Comparison of ENCODE assay signal across 8 mouse cellular contexts in the genomic region with DNA sequence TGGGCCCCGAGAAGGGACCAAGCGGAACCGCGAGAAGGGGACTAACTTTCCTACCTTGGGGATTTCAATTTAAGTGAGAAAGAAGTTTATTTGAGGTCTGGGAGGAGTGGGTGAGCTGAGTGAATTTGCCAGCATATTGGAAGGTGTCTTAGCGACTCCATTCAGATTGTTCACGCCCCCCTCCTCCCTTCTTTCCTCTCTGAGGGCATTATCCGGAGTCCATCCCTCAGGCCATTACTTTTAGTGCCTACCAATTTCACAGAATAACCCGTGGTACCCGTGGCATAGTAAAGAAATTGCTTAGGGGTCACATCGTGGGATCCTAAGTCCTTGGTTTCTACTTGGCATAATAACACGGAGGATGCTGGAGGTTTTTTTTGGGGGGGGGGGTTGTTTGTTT. TPM values are rescaled to one million over a fixed set of nuclear protein-coding genes. Genes with fewer than 3 reads are reported as not detected.
DNase-seq lines count a peak whose midpoint lies in the region; ATAC-seq and TF ChIP-seq lines count a peak whose summit lies in the region.

No protein-coding gene starts in this region.

- no peaks in the 10 kb centered on the region for H3K9me3 ChIP-seq in heart, embryonic 13.5 days
- H3K9me3 ChIP-seq in ES-Bruce4 (replicated peaks; ENCODE audit: control insufficient read depth, insufficient read depth, low read length, poor library complexity, severe bottlenecking): no peaks in the 10 kb centered on the region
- H3K9me3 ChIP-seq in forebrain, embryonic 15.5 days: no peaks in the 10 kb centered on the region
- no peaks in the 10 kb centered on the region; the same call in 1 of the 2 replicates for H3K9me3 ChIP-seq in liver, embryonic 16.5 days (replicated peaks; ENCODE audit: control insufficient read depth, low read length)

- no peak for TF ChIP-seq POLR2A in ES-Bruce4 (IDR thresholded peaks at IDR 0.05; ENCODE audit: insufficient read depth, low read length)

- DNase-seq in heart, postnatal 25 days (ENCODE audit: low spot score): no peak
- DNase-seq in gastrocnemius, postnatal 10 days: no peak
- DNase-seq in frontal cortex, postnatal 10 days (ENCODE audit: low spot score in 2 of 2): no peak
- DNase-seq in right cerebral cortex, postnatal 36 days (ENCODE audit: low spot score in 2 of 2): no peak

- peak overlapping the region; percentile 94 for H3K27ac ChIP-seq in heart, embryonic 13.5 days (replicated peaks)
- H3K27ac ChIP-seq in ES-Bruce4 (ENCODE audit: insufficient read depth, low read length): no peak overlapping the region
- peak overlapping the region; percentile 92 for H3K27ac ChIP-seq in forebrain, embryonic 15.5 days (replicated peaks)
- H3K27ac ChIP-seq in liver, embryonic 16.5 days (ENCODE audit: low read length): peak overlapping the region; percentile 87

- no peak for TF ChIP-seq EP300 in ES-Bruce4 (IDR thresholded peaks at IDR 0.05; ENCODE audit: insufficient read depth, low read depth, low read length)

- H3K4me1 ChIP-seq in heart, embryonic 13.5 days: peaks cover 36% of the 10 kb centered on the region
- H3K4me1 ChIP-seq in ES-Bruce4 (ENCODE audit: control insufficient read depth, insufficient read depth, low read length): no peaks in the 10 kb centered on the region
- peaks cover 34% of the 10 kb centered on the region for H3K4me1 ChIP-seq in forebrain, embryonic 15.5 days
- H3K4me1 ChIP-seq in liver, embryonic 16.5 days (ENCODE audit: control insufficient read depth, low read depth, low read length): peaks cover 15% of the 10 kb centered on the region

- no peak for ATAC-seq in heart, embryonic 13.5 days (ENCODE audit: extremely low read depth, insufficient number of reproducible peaks, low FRiP score, low TSS enrichment)
- ATAC-seq in forebrain, embryonic 15.5 days (replicated peaks): peak; percentile 4; the same call in 1 of the 2 replicates
- ATAC-seq in liver, embryonic 16.5 days (ENCODE audit: low read depth): no peak

- H3K27me3 ChIP-seq in heart, embryonic 13.5 days (replicated peaks): peaks cover 42% of the 10 kb centered on the region
- H3K27me3 ChIP-seq in ES-Bruce4 (ENCODE audit: control insufficient read depth, insufficient read depth, low read length, poor library complexity, severe bottlenecking): no peaks in the 10 kb centered on the region
- no peaks in the 10 kb centered on the region for H3K27me3 ChIP-seq in forebrain, embryonic 15.5 days
- H3K27me3 ChIP-seq in liver, embryonic 16.5 days (ENCODE audit: control insufficient read depth, insufficient read depth, low read depth, low read length): no peaks in the 10 kb centered on the region

- H3K4me3 ChIP-seq in heart, embryonic 13.5 days: peak overlapping the region; percentile 97
- peak overlapping the region; percentile 71 for H3K4me3 ChIP-seq in ES-Bruce4 (ENCODE audit: low read depth, low read length)
- peak overlapping the region; percentile 83 for H3K4me3 ChIP-seq in forebrain, embryonic 15.5 days
- peak overlapping the region; percentile 99 for H3K4me3 ChIP-seq in liver, embryonic 16.5 days (ENCODE audit: low read depth, low read length)

- TF ChIP-seq CTCF in ES-Bruce4 (IDR thresholded peaks at IDR 0.05; ENCODE audit: low read depth, low read length): no peak

- H3K9ac ChIP-seq in heart, embryonic 13.5 days: peak overlapping the region; percentile 96
- peak overlapping the region; percentile 89 for H3K9ac ChIP-seq in ES-Bruce4 (ENCODE audit: low read depth, poor library complexity, severe bottlenecking)
- H3K9ac ChIP-seq in forebrain, embryonic 15.5 days (replicated peaks): peak overlapping the region; percentile 90
- H3K9ac ChIP-seq in liver, embryonic 16.5 days (ENCODE audit: low read depth, low read length): peak overlapping the region; percentile 98

- H3K4me2 ChIP-seq in heart, embryonic 13.5 days: peak overlapping the region; percentile 100
- H3K4me2 ChIP-seq in forebrain, embryonic 15.5 days (replicated peaks): peak overlapping the region; percentile 92
- peak overlapping the region; percentile 88 for H3K4me2 ChIP-seq in liver, embryonic 16.5 days (ENCODE audit: low read depth, low read length)

- WGBS in heart, embryonic 13.5 days: 7% methylated on average over 11 of the region's 11 CpGs
- 2% methylated on average over 11 of the region's 11 CpGs for WGBS in forebrain, embryonic 15.5 days
- 7% methylated on average over 11 of the region's 11 CpGs for WGBS in liver, embryonic 16.5 days (ENCODE audit: insufficient replicate concordance)

- H3K36me3 ChIP-seq in heart, embryonic 13.5 days: no peaks in the 10 kb centered on the region
- H3K36me3 ChIP-seq in ES-Bruce4 (ENCODE audit: control insufficient read depth, insufficient read depth, low read length, poor library complexity, severe bottlenecking): no peaks in the 10 kb centered on the region
- no peaks in the 10 kb centered on the region for H3K36me3 ChIP-seq in forebrain, embryonic 15.5 days
- no peaks in the 10 kb centered on the region for H3K36me3 ChIP-seq in liver, embryonic 16.5 days (ENCODE audit: control insufficient read depth, insufficient read depth)

- intact Hi-C loops in heart, postnatal 25 days (cut with DNase I): no loop called here

RNA-seq across cellular contexts. Expression of a gene that starts 0.7 kb away (rescaled TPM):
- polyA plus RNA-seq in heart, embryonic 13.5 days (2015; fragmentation: Nextera tagmentation; extraction: Ambion mirVana): 6.4 and 7.0 TPM in 2 replicates
- 10 to 100 TPM; 23.0 to 25.1 TPM for total RNA-seq in heart, postnatal 25 days (2021)
- 30.7 and 35.1 TPM in 2 replicates for polyA plus RNA-seq in ES-Bruce4 (2011; ENCODE audit: insufficient read depth, insufficient read length, low read depth, missing spikeins)
- 8.7 and 9.2 TPM in 2 replicates for polyA plus RNA-seq in forebrain, embryonic 15.5 days (2015; fragmentation: Nextera tagmentation; extraction: Ambion mirVana)
- polyA plus RNA-seq in liver, embryonic 16.5 days (2015; fragmentation: Nextera tagmentation; extraction: Ambion mirVana): 3.1 and 3.3 TPM in 2 replicates
- total RNA-seq in gastrocnemius, postnatal 10 days (2021): 10 to 100 TPM; 15.1 to 19.2 TPM

RNA-seq across cellular contexts. Expression of a gene that starts 24.2 kb away (rescaled TPM):
- polyA plus RNA-seq in heart, embryonic 13.5 days (2015; fragmentation: Nextera tagmentation; extraction: Ambion mirVana): 6.1 and 14.4 TPM in 2 replicates
- 100 to 1,000 TPM; 247 to 305 TPM for total RNA-seq in heart, postnatal 25 days (2021)
- polyA plus RNA-seq in ES-Bruce4 (2011; ENCODE audit: insufficient read depth, insufficient read length, low read depth, missing spikeins): 534 and 780 TPM in 2 replicates
- 7.7 and 10.5 TPM in 2 replicates for polyA plus RNA-seq in forebrain, embryonic 15.5 days (2015; fragmentation: Nextera tagmentation; extraction: Ambion mirVana)
- polyA plus RNA-seq in liver, embryonic 16.5 days (2015; fragmentation: Nextera tagmentation; extraction: Ambion mirVana): 14.1 and 14.7 TPM in 2 replicates
- 100 to 1,000 TPM; 596 to 666 TPM for total RNA-seq in gastrocnemius, postnatal 10 days (2021)

Comparison
In these comparisons a context has a peak if more than half of its experiments do, and no peak if none do; other contexts are left out.
1. RNA of a gene that starts 24.2 kb away (polyA plus RNA-seq): 534 to 780 TPM in ES-Bruce4; 14.1 to 14.7 TPM in liver, embryonic 16.5 days, 7.7 to 10.5 TPM in forebrain, embryonic 15.5 days and 6.1 to 14.4 TPM in heart, embryonic 13.5 days; every median in the first group is over 10 times any median in the second.
2. Peak in every context shown above with its lines, with median percentiles within 50 percentile points of each other: H3K4me2 ChIP-seq, H3K4me3 ChIP-seq and H3K9ac ChIP-seq.